Mouse (Mus musculus) bone marrow, adult 2 months (tissue): ENCODE measurements around the gene Tmem156.

Experiments used
- CTCF ChIP-seq: fragments of 200-500 bp; IDR thresholded peaks from 2 replicates; pipeline ENCODE4 v1.5.1; 2011; ENCODE audit warnings: low read length, control low read depth; ENCODE audit not compliant: control insufficient read depth, insufficient read depth
- POLR2A ChIP-seq: fragments of 200-500 bp; IDR thresholded peaks from 2 replicates; pipeline ENCODE4 v1.6.1; 2011; ENCODE audit warnings: low read depth, mild to moderate bottlenecking, control low read depth, low read length, borderline replicate concordance; ENCODE audit not compliant: control insufficient read depth

- TF ChIP-seq CTCF, result 0 out of 2 replicates have a peak, but pooled peaks have one; percentile 12
- no peak for TF ChIP-seq POLR2A
Measured at GRCm38 (mm10) chr5:65078081-65078480, 13.9 kb downstream of the Tmem156 start.
